Mouse (Mus musculus): ENCODE measurements at regions not wholly inside any gene's neighbourhood (a gene's known extent, or its start where the extent isn't known, plus 50 kb on each side); places are given as distances from the start of the nearest gene placed in this dataset.

GRCm38 (mm10) chrX:77980676-77981075, 55.8 kb upstream of the 5430402E10Rik start:
- peak; percentile 0 for DNase-seq (ENCODE audit: low spot score)
